Mouse (Mus musculus): ENCODE results near the gene Krtap28-13. TPM values are rescaled to one million over a fixed set of nuclear protein-coding genes. Genes with fewer than 3 reads are reported as not detected.

The Krtap28-13 gene
- polyA plus RNA-seq, 1 experiment from 2014 or later = not detected

- Histone ChIP-seq H3K4me1 (no peaks in the 10 kb centered on the region), H3K27me3 (replicated peaks) (no peaks in the 10 kb centered on the region), H3K9ac (no peak overlapping the region), H3K27ac (no peak overlapping the region), H3K9me3 (no peaks in the 10 kb centered on the region), H3K4me3 (no peak overlapping the region), H3K36me3 (replicated peaks) (no peaks in the 10 kb centered on the region), H3K4me2 (no peak overlapping the region)
- no peak for ATAC-seq (replicated peaks)
- WGBS = 73% methylated on average over 7 of the region's 7 CpGs
Measured at GRCm38 (mm10) chr1:83099580-83100137, 38.9 kb downstream of the Krtap28-13 start.

GRCm38 (mm10) chr1:83101891-83102290 is 41.2 kb downstream of the Krtap28-13 start:
- no peak overlapping the region for H3K27ac ChIP-seq
- no peaks in the 10 kb centered on the region for H3K27me3 ChIP-seq (replicated peaks)
- no peak for ATAC-seq (replicated peaks)
- no peak overlapping the region for H3K4me2 ChIP-seq
- 46% methylated on average over 3 of the region's 3 CpGs for WGBS
- no peaks in the 10 kb centered on the region for H3K4me1 ChIP-seq
- H3K36me3 ChIP-seq (replicated peaks) = no peaks in the 10 kb centered on the region
- no peak overlapping the region for H3K9ac ChIP-seq
- no peak overlapping the region for H3K4me3 ChIP-seq
- no peaks in the 10 kb centered on the region for H3K9me3 ChIP-seq

GRCm38 (mm10) chr1:83105464-83105863 is 44.7 kb downstream of the Krtap28-13 start:
- no peak overlapping the region for H3K9ac ChIP-seq
- ATAC-seq (replicated peaks) = no peak
- no peaks in the 10 kb centered on the region for H3K4me1 ChIP-seq
- no peak overlapping the region for H3K4me2 ChIP-seq
- 63% methylated on average over 1 of the region's 1 CpGs for WGBS
- no peaks in the 10 kb centered on the region for H3K36me3 ChIP-seq (replicated peaks)
- H3K27me3 ChIP-seq (replicated peaks) = no peaks in the 10 kb centered on the region
- no peak overlapping the region for H3K27ac ChIP-seq
- H3K9me3 ChIP-seq = no peaks in the 10 kb centered on the region
- no peak overlapping the region for H3K4me3 ChIP-seq

GRCm38 (mm10) chr1:83107410-83107978 is 46.8 kb downstream of the Krtap28-13 start:
- Histone ChIP-seq H3K9ac (no peak overlapping the region), H3K4me1 (no peaks in the 10 kb centered on the region), H3K4me3 (no peak overlapping the region), H3K36me3 (replicated peaks) (no peaks in the 10 kb centered on the region), H3K27me3 (replicated peaks) (no peaks in the 10 kb centered on the region), H3K27ac (no peak overlapping the region), H3K4me2 (no peak overlapping the region), H3K9me3 (no peaks in the 10 kb centered on the region)
- 82% methylated on average over 5 of the region's 5 CpGs for WGBS
- no peak for ATAC-seq (replicated peaks)

GRCm38 (mm10) chr1:83110992-83111391 is 50.3 kb downstream of the Krtap28-13 start:
- Histone ChIP-seq H3K4me1 (no peaks in the 10 kb centered on the region), H3K36me3 (replicated peaks) (no peaks in the 10 kb centered on the region), H3K4me3 (no peak overlapping the region), H3K27me3 (replicated peaks) (no peaks in the 10 kb centered on the region), H3K27ac (no peak overlapping the region), H3K9ac (no peak overlapping the region), H3K9me3 (no peaks in the 10 kb centered on the region), H3K4me2 (no peak overlapping the region)
- no peak for ATAC-seq (replicated peaks)

Other genes with a start within 250 kb of the Krtap28-13 start
- gene Agfg1, start 221.4 kb upstream of the Krtap28-13 start, polyA plus RNA-seq (2015; fragmentation: Nextera tagmentation; extraction: Ambion mirVana) = 25.2 and 28.3 TPM in 2 replicates
- 0.43 TPM in 1 of 2 replicates, not detected in the other for gene A030005L19Rik, start 147.6 kb upstream of the Krtap28-13 start, polyA plus RNA-seq (2015; fragmentation: Nextera tagmentation; extraction: Ambion mirVana)
- gene A030014E15Rik, start 136.0 kb upstream of the Krtap28-13 start, polyA plus RNA-seq (2015; fragmentation: Nextera tagmentation; extraction: Ambion mirVana) = not detected in 2 replicates
- not detected in 2 replicates for gene Gm6217, start 129.5 kb upstream of the Krtap28-13 start, polyA plus RNA-seq (2015; fragmentation: Nextera tagmentation; extraction: Ambion mirVana)
- gene A030003K21Rik, start 117.5 kb upstream of the Krtap28-13 start, polyA plus RNA-seq (2015; fragmentation: Nextera tagmentation; extraction: Ambion mirVana) = not detected in 2 replicates
- gene Gm7544, start 104.9 kb upstream of the Krtap28-13 start, polyA plus RNA-seq (2015; fragmentation: Nextera tagmentation; extraction: Ambion mirVana) = not detected in 2 replicates
- not detected in 2 replicates for gene Gm47955, start 100.6 kb upstream of the Krtap28-13 start, polyA plus RNA-seq (2015; fragmentation: Nextera tagmentation; extraction: Ambion mirVana)
- not detected in 2 replicates for gene Gm47959, start 60.4 kb upstream of the Krtap28-13 start, polyA plus RNA-seq (2015; fragmentation: Nextera tagmentation; extraction: Ambion mirVana)
- gene Slc19a3, start 22.5 kb upstream of the Krtap28-13 start, polyA plus RNA-seq (2015; fragmentation: Nextera tagmentation; extraction: Ambion mirVana) = 0.87 and 0.94 TPM in 2 replicates
- not detected in 2 replicates for gene Krtap28-10, start 18.4 kb upstream of the Krtap28-13 start, polyA plus RNA-seq (2015; fragmentation: Nextera tagmentation; extraction: Ambion mirVana)
- not detected in 2 replicates for gene Gm47969, start 16.0 kb upstream of the Krtap28-13 start, polyA plus RNA-seq (2015; fragmentation: Nextera tagmentation; extraction: Ambion mirVana)
- not detected in 2 replicates for gene A030005K14Rik, start 1.6 kb upstream of the Krtap28-13 start, polyA plus RNA-seq (2015; fragmentation: Nextera tagmentation; extraction: Ambion mirVana)
- gene Ccl20, start 55.8 kb downstream of the Krtap28-13 start, polyA plus RNA-seq (2015; fragmentation: Nextera tagmentation; extraction: Ambion mirVana) = not detected in 2 replicates
- 1.2 and 1.9 TPM in 2 replicates for gene Daw1, start 98.8 kb downstream of the Krtap28-13 start, polyA plus RNA-seq (2015; fragmentation: Nextera tagmentation; extraction: Ambion mirVana)

Measured in midbrain, embryonic 15.5 days (tissue).